In genomic region chr14:76617447-76617846, GRCm38 (mm10) we compare ENCODE assay signal across 11 mouse cellular contexts.
DNase-seq lines count a peak whose midpoint lies in the region; ATAC-seq and TF ChIP-seq lines count a peak whose summit lies in the region.
"Had no signal": no experiment of that assay in that cellular context is flagged by ENCODE, and none has a peak within 500 bp of the region (broad histone marks: within the 10 kb centered on the region; RNA-seq: fewer than 3 reads in every experiment).

No protein-coding gene starts in this region.

- 0 out of 2 replicates have a peak, but pooled peaks cover 1% of the 10 kb centered on the region for H3K36me3 ChIP-seq in heart, adult 2 months (ENCODE audit: control insufficient read depth, insufficient read depth, low read length)
- H3K36me3 ChIP-seq in midbrain, postnatal 0 days (ENCODE audit: insufficient read depth, low read length): no peaks in the 10 kb centered on the region
- H3K36me3 ChIP-seq in midbrain, embryonic 13.5 days: no peaks in the 10 kb centered on the region
- H3K36me3 ChIP-seq in forebrain, postnatal 0 days (ENCODE audit: insufficient read depth): no peaks in the 10 kb centered on the region
- no peaks in the 10 kb centered on the region for H3K36me3 ChIP-seq in stomach, embryonic 14.5 days (ENCODE audit: control insufficient read depth, insufficient read depth, low read length)
- H3K36me3 ChIP-seq: midbrain, embryonic 12.5 days had no signal

- intact Hi-C loops in heart, adult 2 months (cut with DNase I): loop anchor here (5.0 kb wide), 1 partner anchor 255 kb away; no protein-coding TSS in a partner anchor
- intact Hi-C loops in heart, postnatal 36 days (cut with DNase I): loop anchor here (5.0 kb wide), 1 partner anchor 110 kb away; no protein-coding TSS in a partner anchor
- intact Hi-C loops in left cerebral cortex, postnatal 25 days (cut with DNase I): no loop called here

- 65% methylated on average over 11 of the region's 11 CpGs for WGBS in heart, adult 2 months
- 72% methylated on average over 11 of the region's 11 CpGs for WGBS in midbrain, postnatal 0 days
- 81% methylated on average over 11 of the region's 11 CpGs for WGBS in midbrain, embryonic 13.5 days
- WGBS in forebrain, postnatal 0 days: 31% methylated on average over 11 of the region's 11 CpGs
- WGBS in stomach, embryonic 14.5 days: 52% methylated on average over 11 of the region's 11 CpGs

- H3K9me3 ChIP-seq in midbrain, postnatal 0 days (ENCODE audit: low read length): no peaks in the 10 kb centered on the region
- H3K9me3 ChIP-seq in midbrain, embryonic 13.5 days: no peaks in the 10 kb centered on the region
- H3K9me3 ChIP-seq in forebrain, postnatal 0 days (ENCODE audit: low read length): no peaks in the 10 kb centered on the region
- no peaks in the 10 kb centered on the region for H3K9me3 ChIP-seq in stomach, embryonic 14.5 days (ENCODE audit: control insufficient read depth, low read depth, low read length)
- H3K9me3 ChIP-seq: midbrain, embryonic 12.5 days had no signal

- H3K4me3 ChIP-seq in heart, adult 2 months: no peak overlapping the region
- no peak overlapping the region for H3K4me3 ChIP-seq in midbrain, postnatal 0 days (ENCODE audit: low read depth, low read length)
- no peak overlapping the region for H3K4me3 ChIP-seq in midbrain, embryonic 13.5 days (replicated peaks)
- H3K4me3 ChIP-seq in forebrain, postnatal 0 days (ENCODE audit: low read depth, low read length): no peak overlapping the region
- H3K4me3 ChIP-seq in stomach, embryonic 14.5 days (ENCODE audit: low read depth, low read length): no peak overlapping the region
- H3K4me3 ChIP-seq: midbrain, embryonic 12.5 days had no signal

- no peak for TF ChIP-seq CTCF in heart, adult 2 months (IDR thresholded peaks at IDR 0.05)
- TF ChIP-seq CTCF in midbrain, postnatal 0 days (IDR thresholded peaks at IDR 0.05): no peak
- TF ChIP-seq CTCF in forebrain, postnatal 0 days (IDR thresholded peaks at IDR 0.05; ENCODE audit: low read depth): no peak

- peaks cover 8% of the 10 kb centered on the region for H3K4me1 ChIP-seq in heart, adult 2 months (ENCODE audit: control insufficient read depth, insufficient read depth, low read length)
- H3K4me1 ChIP-seq in midbrain, postnatal 0 days (ENCODE audit: insufficient read depth, low read length): peaks cover under 1% of the 10 kb centered on the region; the same call in 1 of the 2 replicates
- H3K4me1 ChIP-seq in midbrain, embryonic 13.5 days (replicated peaks): peaks cover 19% of the 10 kb centered on the region
- H3K4me1 ChIP-seq in forebrain, postnatal 0 days (ENCODE audit: insufficient read depth): peaks cover 19% of the 10 kb centered on the region
- H3K4me1 ChIP-seq in stomach, embryonic 14.5 days (ENCODE audit: control insufficient read depth, insufficient read depth, low read length): peaks cover 20% of the 10 kb centered on the region; the same call in 1 of the 2 replicates

- peak in 1 of 2 experiments; percentile 48 for DNase-seq in heart, adult 2 months
- no peak for DNase-seq in heart, postnatal 36 days
- peak; percentile 76 for DNase-seq in midbrain, postnatal 0 days (ENCODE audit: low spot score)
- peak; percentile 79 for DNase-seq in forebrain, postnatal 0 days
- no peak for DNase-seq in left cerebral cortex, postnatal 25 days (ENCODE audit: low spot score in 2 of 2)
- no peak for DNase-seq in thymus, postnatal 25 days
- DNase-seq: B cell, adult 2 months; thymus, adult 18-20 months had no signal

- no peak for TF ChIP-seq POLR2A in heart, adult 2 months (IDR thresholded peaks at IDR 0.05; ENCODE audit: insufficient read depth, low read depth, low read length)

- no peak for TF ChIP-seq EP300 in heart, adult 2 months (IDR thresholded peaks at IDR 0.05; ENCODE audit: insufficient read depth, low read depth, low read length)

- ATAC-seq in midbrain, postnatal 0 days (ENCODE audit: low FRiP score): no peak
- no peak for ATAC-seq in midbrain, embryonic 13.5 days
- ATAC-seq in forebrain, postnatal 0 days: peak; percentile 78
- ATAC-seq in stomach, embryonic 14.5 days (ENCODE audit: insufficient number of reproducible peaks, insufficient read depth, low FRiP score, low read depth): no peak; the same call in 1 of the 2 replicates

- H3K27ac ChIP-seq in heart, adult 2 months: peak overlapping the region; percentile 11
- H3K27ac ChIP-seq in midbrain, postnatal 0 days (ENCODE audit: low read depth, low read length): no peak overlapping the region
- H3K27ac ChIP-seq in midbrain, embryonic 13.5 days: no peak overlapping the region
- peak overlapping the region; percentile 77 for H3K27ac ChIP-seq in forebrain, postnatal 0 days (ENCODE audit: low read depth, low read length)
- peak overlapping the region; percentile 70; the same call in 1 of the 2 replicates for H3K27ac ChIP-seq in stomach, embryonic 14.5 days (ENCODE audit: low read length)
- H3K27ac ChIP-seq: midbrain, embryonic 12.5 days had no signal

- no peak overlapping the region for H3K4me2 ChIP-seq in midbrain, postnatal 0 days (ENCODE audit: low read depth, low read length, poor library complexity, severe bottlenecking)
- no peak overlapping the region for H3K4me2 ChIP-seq in midbrain, embryonic 13.5 days (replicated peaks)
- H3K4me2 ChIP-seq in forebrain, postnatal 0 days (ENCODE audit: low read depth): no peak overlapping the region
- H3K4me2 ChIP-seq in stomach, embryonic 14.5 days (replicated peaks; ENCODE audit: low read depth, low read length): no peak overlapping the region
- H3K4me2 ChIP-seq: midbrain, embryonic 12.5 days had no signal

- no peak overlapping the region for H3K9ac ChIP-seq in heart, adult 2 months (ENCODE audit: low read depth, low read length)
- H3K9ac ChIP-seq in midbrain, postnatal 0 days (replicated peaks; ENCODE audit: low read length, poor library complexity, severe bottlenecking): no peak overlapping the region
- no peak overlapping the region for H3K9ac ChIP-seq in midbrain, embryonic 13.5 days (replicated peaks)
- no peak overlapping the region for H3K9ac ChIP-seq in forebrain, postnatal 0 days
- no peak overlapping the region for H3K9ac ChIP-seq in stomach, embryonic 14.5 days (replicated peaks; ENCODE audit: low read depth, low read length)
- H3K9ac ChIP-seq: midbrain, embryonic 12.5 days had no signal

- H3K27me3 ChIP-seq in heart, adult 2 months (ENCODE audit: control insufficient read depth, insufficient read depth, low read length): no peaks in the 10 kb centered on the region
- H3K27me3 ChIP-seq in midbrain, postnatal 0 days (ENCODE audit: insufficient read depth, low read length): no peaks in the 10 kb centered on the region
- no peaks in the 10 kb centered on the region for H3K27me3 ChIP-seq in midbrain, embryonic 13.5 days
- no peaks in the 10 kb centered on the region for H3K27me3 ChIP-seq in forebrain, postnatal 0 days (ENCODE audit: insufficient read depth, low read length)
- no peaks in the 10 kb centered on the region for H3K27me3 ChIP-seq in stomach, embryonic 14.5 days (ENCODE audit: control insufficient read depth, insufficient read depth, low read length)

- H3K79me2 ChIP-seq in heart, adult 2 months (replicated peaks; ENCODE audit: control insufficient read depth, insufficient read depth, low read length): no peaks in the 10 kb centered on the region

Comparison
In these comparisons a context has a peak if more than half of its experiments do, and no peak if none do; other contexts are left out.
1. DNase-seq: peak in midbrain, postnatal 0 days (single experiment) and forebrain, postnatal 0 days (single experiment); none in heart, postnatal 36 days (0 of 2), left cerebral cortex, postnatal 25 days (0 of 2) and thymus, postnatal 25 days (single experiment).
2. H3K27ac ChIP-seq: peak in heart, adult 2 months (single experiment), forebrain, postnatal 0 days (single experiment) and stomach, embryonic 14.5 days (single experiment); none in midbrain, postnatal 0 days (single experiment) and midbrain, embryonic 13.5 days (single experiment).